Comparison of ENCODE assay signal across 8 mouse cellular contexts in the genomic region with DNA sequence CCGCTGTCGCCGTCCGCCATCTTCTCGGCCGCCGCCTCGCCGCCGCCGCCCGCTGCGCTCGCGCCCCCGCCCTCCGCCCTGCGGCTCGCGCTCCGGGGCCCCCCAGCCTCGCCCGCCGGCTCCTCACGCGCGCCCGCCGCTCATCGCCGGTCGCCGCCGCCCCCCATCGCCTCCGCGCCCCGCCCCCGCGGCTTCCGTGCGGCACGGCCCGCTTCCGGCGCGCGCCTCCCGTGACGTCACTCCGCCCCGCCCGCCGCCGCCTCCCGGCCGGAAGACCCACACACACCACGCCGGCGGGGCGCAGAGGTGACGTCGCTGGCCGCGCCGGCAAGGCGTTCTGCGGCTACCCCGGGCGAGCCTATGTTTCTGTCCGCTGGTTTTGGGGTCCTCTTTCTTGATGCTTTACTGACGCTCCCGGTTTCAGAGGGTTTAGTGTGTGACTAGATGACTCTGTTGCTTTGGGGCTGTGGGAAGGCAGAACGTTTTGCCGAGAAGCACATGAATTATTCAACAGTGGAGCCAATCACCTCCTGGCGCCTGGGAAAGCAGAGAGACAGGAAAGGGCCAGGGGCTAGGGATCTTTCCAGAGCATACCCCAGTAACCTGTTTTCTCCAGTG. TPM values are rescaled to one million over a fixed set of nuclear protein-coding genes. Genes with fewer than 3 reads are reported as not detected.
DNase-seq lines count a peak whose midpoint lies in the region; ATAC-seq and TF ChIP-seq lines count a peak whose summit lies in the region.

Purb (minus strand) TSS at position 51 of the 618 bp plus-strand sequence.

- intact Hi-C loops in heart, postnatal 25 days (cut with DNase I): loop anchor here (2.0 to 5.0 kb wide), 2 partner anchors 71 to 151 kb away; partner anchors contain the start of genes Ccm2 and Tbrg4

- no peaks in the 10 kb centered on the region for H3K9me3 ChIP-seq in forebrain, embryonic 15.5 days
- no peaks in the 10 kb centered on the region for H3K9me3 ChIP-seq in neural tube, embryonic 14.5 days (ENCODE audit: control insufficient read depth, low read length)

- H3K27me3 ChIP-seq in forebrain, embryonic 15.5 days: no peaks in the 10 kb centered on the region
- H3K27me3 ChIP-seq in neural tube, embryonic 14.5 days (ENCODE audit: control insufficient read depth, insufficient read depth, low read length): no peaks in the 10 kb centered on the region
- no peaks in the 10 kb centered on the region for H3K27me3 ChIP-seq in testis, adult 2 months (ENCODE audit: control insufficient read depth, insufficient read depth, low read length)

- TF ChIP-seq CTCF in testis, adult 2 months (IDR thresholded peaks at IDR 0.05; ENCODE audit: control insufficient read depth, insufficient read depth, insufficient replicate concordance, low read depth, low read length): no peak

- DNase-seq in ES-CJ7 (ENCODE audit: low read depth, low spot score): peak; percentile 79
- DNase-seq in cerebellum, adult 11 months: peak; percentile 91
- peak; percentile 83 for DNase-seq in heart, postnatal 25 days (ENCODE audit: low spot score)
- DNase-seq in layer of hippocampus, adult 18-20 months (ENCODE audit: low spot score in 2 of 2): peak; percentile 88 to 94
- peak; percentile 88 to 90 for DNase-seq in lung, adult 18-20 months

- H3K4me1 ChIP-seq in forebrain, embryonic 15.5 days: peaks cover 37% of the 10 kb centered on the region
- peaks cover 27% of the 10 kb centered on the region for H3K4me1 ChIP-seq in neural tube, embryonic 14.5 days (ENCODE audit: control insufficient read depth, insufficient read depth, low read length)
- H3K4me1 ChIP-seq in testis, adult 2 months (ENCODE audit: control insufficient read depth, insufficient read depth, low read length): peaks cover 2% of the 10 kb centered on the region

- H3K9ac ChIP-seq in forebrain, embryonic 15.5 days (replicated peaks): peak within 1 kb of the TSS; percentile 90
- peak within 1 kb of the TSS; percentile 92 for H3K9ac ChIP-seq in neural tube, embryonic 14.5 days (replicated peaks; ENCODE audit: low read depth, low read length)

- H3K27ac ChIP-seq in forebrain, embryonic 15.5 days (replicated peaks): peak within 1 kb of the TSS; percentile 94
- H3K27ac ChIP-seq in neural tube, embryonic 14.5 days (ENCODE audit: low read depth, low read length): peak within 1 kb of the TSS; percentile 97
- peak within 1 kb of the TSS; percentile 87 for H3K27ac ChIP-seq in testis, adult 2 months (ENCODE audit: control insufficient read depth, insufficient read depth, low read depth, low read length)

- peak; percentile 95 for ATAC-seq in forebrain, embryonic 15.5 days (replicated peaks)
- ATAC-seq in neural tube, embryonic 14.5 days (ENCODE audit: low read depth): peak; percentile 94

- peak within 1 kb of the TSS; percentile 83 for H3K4me2 ChIP-seq in forebrain, embryonic 15.5 days (replicated peaks)
- H3K4me2 ChIP-seq in neural tube, embryonic 14.5 days (ENCODE audit: low read depth, low read length): peak within 1 kb of the TSS; percentile 97

- no peaks in the 10 kb centered on the region for H3K36me3 ChIP-seq in forebrain, embryonic 15.5 days
- no peaks in the 10 kb centered on the region for H3K36me3 ChIP-seq in neural tube, embryonic 14.5 days (ENCODE audit: control insufficient read depth, insufficient read depth, low read length)
- no peaks in the 10 kb centered on the region for H3K36me3 ChIP-seq in testis, adult 2 months (ENCODE audit: control insufficient read depth, insufficient read depth, low read length)

- peak; percentile 69 for TF ChIP-seq POLR2A in testis, adult 2 months (IDR thresholded peaks at IDR 0.05; ENCODE audit: control insufficient read depth, low read depth, low read length)

- under 1% methylated on average over 44 of the region's 76 CpGs for WGBS in forebrain, embryonic 15.5 days
- WGBS in neural tube, embryonic 14.5 days: under 1% methylated on average over 36 of the region's 76 CpGs

- H3K4me3 ChIP-seq in forebrain, embryonic 15.5 days: peak within 1 kb of the TSS; percentile 99
- peak within 1 kb of the TSS; percentile 96 for H3K4me3 ChIP-seq in neural tube, embryonic 14.5 days (ENCODE audit: low read depth, low read length)
- H3K4me3 ChIP-seq in testis, adult 2 months (ENCODE audit: control insufficient read depth, low read depth, low read length): peak within 1 kb of the TSS; percentile 93

RNA-seq across cellular contexts. Expression of gene Purb, which starts in this region (rescaled TPM):
- 13.5 and 14.8 TPM in 2 replicates for polyA plus RNA-seq in forebrain, embryonic 15.5 days (2015; fragmentation: Nextera tagmentation; extraction: Ambion mirVana)
- 10 to 100 TPM; 34.4 to 36.8 TPM for total RNA-seq in heart, postnatal 25 days (2021)
- total RNA-seq in layer of hippocampus, adult 18-20 months (2021): 100 to 1,000 TPM; 229 to 239 TPM
- polyA plus RNA-seq in neural tube, embryonic 14.5 days (2014; fragmentation: Nextera tagmentation; extraction: Ambion mirVana): 11.4 and 11.6 TPM in 2 replicates
- polyA plus RNA-seq in testis, adult 2 months (2012; rRNA removed): 5.6 and 6.0 TPM in 2 replicates

Comparison
In these comparisons a context has a peak if more than half of its experiments do, and no peak if none do; other contexts are left out.
1. Peak in every context shown above with its lines: DNase-seq, ATAC-seq, H3K4me3 ChIP-seq and H3K27ac ChIP-seq.
2. RNA of gene Purb (total RNA-seq): 229 to 239 TPM in layer of hippocampus, adult 18-20 months; 34.4 to 36.8 TPM in heart, postnatal 25 days; every median in the first group is over 4 times any median in the second.